Mouse (Mus musculus) thymus, adult 2 months (tissue): ENCODE data around the gene Exd2. TPM values are rescaled to one million over a fixed set of nuclear protein-coding genes. Genes with fewer than 3 reads are reported as not detected.

Source experiments
- DNase-seq: peaks from one replicate; pipeline ENCODE4 v3.0.0; 2021
- H3K27ac ChIP-seq: fragments of 200-500 bp; 2 replicates; pipeline ENCODE4 v1.5.1; 2012; ENCODE audit warnings: low read length, control low read depth; ENCODE audit not compliant: control insufficient read depth, insufficient read depth
- H3K27me3 ChIP-seq: fragments of 200-500 bp; 2 replicates; pipeline ENCODE4 v1.6.1; 2012; ENCODE audit warnings: mild to moderate bottlenecking, low read length, moderate library complexity, mixed read lengths; ENCODE audit not compliant: control insufficient read depth, insufficient read depth
- H3K36me3 ChIP-seq: fragments of 200-500 bp; 2 replicates; pipeline ENCODE4 v1.6.1; 2012; ENCODE audit warnings: mild to moderate bottlenecking, low read length, moderate library complexity; ENCODE audit not compliant: control insufficient read depth, insufficient read depth
- H3K4me1 ChIP-seq: fragments of 200-500 bp; replicated peaks from 2 replicates; pipeline ENCODE4 v1.6.1; 2012; ENCODE audit warnings: low read length; ENCODE audit not compliant: control insufficient read depth, insufficient read depth
- H3K4me3 ChIP-seq: fragments of 200-500 bp; 2 replicates; pipeline ENCODE4 v1.5.1; 2012; ENCODE audit warnings: mild to moderate bottlenecking, low read length, control low read depth, moderate library complexity; ENCODE audit not compliant: control insufficient read depth, insufficient read depth
- CTCF ChIP-seq: fragments of 200-500 bp; IDR thresholded peaks from 2 replicates; pipeline ENCODE4 v1.5.1; 2012; ENCODE audit warnings: mild to moderate bottlenecking, control low read depth, low read length, moderate library complexity, borderline replicate concordance; ENCODE audit not compliant: control insufficient read depth, poor library complexity, insufficient read depth; ENCODE audit errors: extremely low read depth
- POLR2A ChIP-seq: fragments of 200-500 bp; IDR thresholded peaks from 2 replicates; pipeline ENCODE4 v1.6.1; 2012; ENCODE audit warnings: mild to moderate bottlenecking, low read length, control low read depth, moderate library complexity; ENCODE audit not compliant: control insufficient read depth, poor library complexity, insufficient read depth; ENCODE audit errors: extremely low read depth
- WGBS: fragments of 180-500 bp; shearing (Covaris S2); methylation state at CpG from one replicate; pipeline ENCODE4 v1.1.7; 2018; 5-methylcytosine and 5-hydroxymethylcytosine counted together
- polyA plus RNA-seq: library from polyadenylated mRNA; depleted of rRNA; stranded (reverse); fragments of >200 nt; gene quantifications from 2 replicates; pipeline ENCODE4 v1.2.3, GENCODE M21; 2012

The Exd2 gene
- polyA plus RNA-seq, 1 experiment, result 19.6 TPM

DNA sequence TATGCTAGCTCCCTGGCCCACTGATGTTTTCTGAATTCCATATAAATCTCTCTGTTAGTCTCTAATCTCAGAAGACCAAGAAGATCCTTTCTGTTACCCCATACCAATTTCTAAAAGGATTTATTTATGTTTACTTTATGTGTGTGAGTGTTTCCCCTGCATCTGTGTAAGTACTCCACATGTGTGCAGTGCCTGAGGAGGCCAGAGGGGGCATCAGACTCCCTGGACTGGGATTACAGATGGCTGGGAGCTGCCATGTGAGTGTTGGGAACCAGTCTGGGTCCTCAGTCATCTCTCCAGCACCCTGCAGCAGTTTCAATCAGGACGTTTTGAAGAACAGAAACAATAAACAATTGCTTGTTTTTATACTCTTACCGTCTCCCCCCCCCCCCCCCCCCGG is 20.5 kb downstream of the Exd2 start:
- 87% methylated on average over 3 of the region's 3 CpGs for WGBS
- Histone ChIP-seq H3K27me3 (no peaks in the 10 kb centered on the region), H3K4me3 (no peak overlapping the region), H3K4me1 (no peaks in the 10 kb centered on the region), H3K36me3 (peaks cover 4% of the 10 kb centered on the region), H3K27ac (no peak overlapping the region)
- no peak for TF ChIP-seq POLR2A
- no peak for TF ChIP-seq CTCF
- no peak for DNase-seq

DNA sequence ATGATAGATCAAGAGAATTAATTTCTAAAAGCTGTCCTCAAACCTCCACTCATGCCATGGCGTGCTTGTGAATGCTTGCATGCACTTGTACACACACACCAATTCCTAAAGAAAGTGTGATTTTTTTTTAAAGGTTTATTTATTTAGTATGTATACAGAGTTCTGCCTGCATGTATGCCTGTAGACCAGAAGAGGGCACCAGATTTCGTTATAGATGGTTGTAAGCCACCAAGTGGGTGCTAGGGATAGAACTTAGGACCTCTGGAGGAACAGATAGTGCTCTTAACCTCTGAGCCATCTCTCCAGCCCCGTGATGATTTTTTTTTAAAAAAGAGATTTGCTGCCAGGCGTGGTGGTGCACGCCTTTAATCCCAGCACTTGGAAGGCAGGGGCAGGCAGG is 30.4 kb downstream of the Exd2 start:
- no peaks in the 10 kb centered on the region for H3K4me1 ChIP-seq
- 97% methylated on average over 5 of the region's 5 CpGs for WGBS
- DNase-seq, result no peak
- H3K36me3 ChIP-seq, result peaks cover 13% of the 10 kb centered on the region
- H3K27me3 ChIP-seq, result no peaks in the 10 kb centered on the region
- no peak overlapping the region for H3K27ac ChIP-seq
- H3K4me3 ChIP-seq, result no peak overlapping the region
- no peak for TF ChIP-seq CTCF
- TF ChIP-seq POLR2A, result no peak

- Histone ChIP-seq H3K4me1 (no peaks in the 10 kb centered on the region), H3K36me3 (peaks cover 12% of the 10 kb centered on the region; the same call in 1 of the 2 replicates), H3K27me3 (no peaks in the 10 kb centered on the region), H3K27ac (no peak overlapping the region), H3K4me3 (no peak overlapping the region)
- TF ChIP-seq POLR2A (no peak), CTCF (no peak)
- no peak for DNase-seq
- WGBS, result 10% methylated on average over 1 of the region's 1 CpGs
These were observed 32.8 kb downstream of the Exd2 start for GRCm38 (mm10) chr12:80495691-80496090.

- DNase-seq, result no peak
- Histone ChIP-seq H3K27me3 (no peaks in the 10 kb centered on the region), H3K4me3 (no peak overlapping the region), H3K4me1 (no peaks in the 10 kb centered on the region), H3K36me3 (no peaks in the 10 kb centered on the region), H3K27ac (no peak overlapping the region)
- TF ChIP-seq POLR2A (no peak), CTCF (no peak)
- 94% methylated on average over 4 of the region's 4 CpGs for WGBS
These were observed 35.5 kb downstream of the Exd2 start for GRCm38 (mm10) chr12:80498356-80498755.

DNA sequence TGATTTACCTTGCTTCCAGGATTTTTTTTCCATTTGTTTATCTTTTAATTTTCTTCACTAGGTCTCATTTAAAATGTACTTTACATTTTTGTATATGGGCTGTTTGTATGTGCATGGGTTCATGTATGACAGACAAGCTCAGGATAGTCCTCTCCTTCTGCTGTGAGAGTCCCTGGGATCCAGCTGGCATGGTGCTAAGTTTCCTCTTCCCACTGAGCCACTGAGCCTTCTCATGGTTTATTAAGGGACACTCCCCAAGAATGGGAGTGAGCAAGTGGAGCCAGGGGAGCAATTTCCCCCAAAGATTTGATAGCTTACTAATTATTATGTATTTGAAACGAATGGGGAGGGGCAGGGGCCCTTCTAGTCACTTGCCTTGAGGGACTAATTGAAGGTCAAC is 37.6 kb downstream of the Exd2 start:
- TF ChIP-seq POLR2A (no peak), CTCF (no peak)
- WGBS, result 89% methylated on average over 1 of the region's 1 CpGs
- Histone ChIP-seq H3K27ac (no peak overlapping the region), H3K4me1 (no peaks in the 10 kb centered on the region), H3K4me3 (no peak overlapping the region), H3K36me3 (no peaks in the 10 kb centered on the region), H3K27me3 (no peaks in the 10 kb centered on the region)
- DNase-seq, result no peak

GRCm38 (mm10) chr12:80504718-80505117 is 41.8 kb downstream of the Exd2 start:
- no peak overlapping the region for H3K4me3 ChIP-seq
- DNase-seq, result no peak
- no peak for TF ChIP-seq POLR2A
- TF ChIP-seq CTCF, result no peak
- no peaks in the 10 kb centered on the region for H3K36me3 ChIP-seq
- WGBS, result 95% methylated on average over 5 of the region's 5 CpGs
- no peaks in the 10 kb centered on the region for H3K4me1 ChIP-seq
- H3K27me3 ChIP-seq, result no peaks in the 10 kb centered on the region
- H3K27ac ChIP-seq, result no peak overlapping the region

DNA sequence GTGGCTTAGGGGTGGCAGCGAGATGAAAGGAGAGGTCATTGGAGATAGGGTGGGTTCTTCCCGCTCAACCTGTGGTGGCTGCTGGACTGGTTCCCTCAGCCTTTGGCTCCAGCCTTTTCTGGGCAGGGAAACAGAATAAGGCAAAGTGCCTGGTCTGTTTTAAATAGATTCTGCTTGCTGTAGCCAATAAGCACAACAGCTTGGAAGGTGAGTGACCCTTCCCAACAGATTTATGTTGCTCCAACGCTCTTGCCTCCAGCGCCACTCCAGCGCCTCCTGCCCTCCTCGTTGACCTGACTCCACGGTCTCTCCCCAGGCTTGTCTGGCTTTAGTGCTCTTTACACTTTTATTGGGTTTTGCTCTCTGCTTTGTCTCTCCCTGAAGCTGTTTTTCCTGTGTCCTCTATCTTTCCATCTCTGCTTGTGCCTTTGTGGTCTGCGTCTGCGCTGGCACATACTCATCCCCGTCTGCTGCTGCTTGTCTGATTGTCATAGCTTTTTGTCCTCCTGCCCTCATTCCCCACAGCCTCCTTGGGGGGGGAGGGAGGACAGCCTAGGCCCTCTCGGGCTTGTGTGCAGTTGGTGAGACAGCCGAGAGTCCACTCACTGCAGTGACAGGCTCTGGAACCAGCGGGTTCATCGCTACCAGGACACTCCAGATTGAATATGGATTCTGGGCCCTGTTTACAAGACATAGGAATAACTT is 44.3 kb downstream of the Exd2 start:
- Histone ChIP-seq H3K36me3 (no peaks in the 10 kb centered on the region), H3K4me1 (no peaks in the 10 kb centered on the region), H3K27ac (no peak overlapping the region), H3K4me3 (no peak overlapping the region), H3K27me3 (no peaks in the 10 kb centered on the region)
- DNase-seq, result no peak
- 69% methylated on average over 14 of the region's 14 CpGs for WGBS
- TF ChIP-seq POLR2A (no peak), CTCF (no peak)
